ENCODE assay signal across 9 mouse cellular contexts in the genomic region with DNA sequence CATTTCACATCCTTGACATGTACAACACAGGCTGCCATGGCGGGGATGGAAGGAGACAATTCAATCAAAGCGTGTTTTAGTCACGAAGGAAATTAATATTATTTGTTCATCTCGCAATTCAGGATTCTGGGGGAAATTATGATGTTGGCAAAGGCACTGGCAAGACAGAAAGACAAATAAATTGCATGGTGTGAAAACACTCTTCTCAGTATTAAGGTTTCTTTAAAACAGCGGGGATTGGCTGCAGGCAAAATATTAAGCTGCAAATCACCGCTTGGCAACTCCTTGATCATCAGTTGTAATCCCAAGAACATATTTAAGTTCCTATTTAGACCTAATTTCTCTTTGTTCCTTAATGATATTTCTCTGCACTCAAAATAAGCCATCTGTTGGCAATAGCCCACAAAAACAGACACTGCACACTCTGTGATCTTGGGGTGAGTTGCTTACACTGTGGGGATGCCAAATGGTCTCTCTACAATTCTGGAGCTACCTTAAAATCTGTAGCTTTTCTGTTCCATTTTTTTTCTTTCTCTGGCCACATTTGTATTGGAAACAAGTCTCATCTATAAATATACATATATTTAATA.
"Had no signal": no experiment of that assay in that cellular context is flagged by ENCODE, and none has a peak within 500 bp of the region (broad histone marks: within the 10 kb centered on the region; RNA-seq: fewer than 3 reads in every experiment).

No protein-coding gene starts in this region.

- H3K36me3 ChIP-seq: limb, embryonic 13.5 days; midbrain, embryonic 12.5 days had no signal

- H3K4me2 ChIP-seq: limb, embryonic 13.5 days; midbrain, embryonic 12.5 days had no signal

- H3K27me3 ChIP-seq: limb, embryonic 13.5 days; midbrain, embryonic 12.5 days had no signal

- H3K27ac ChIP-seq: kidney, postnatal 0 days; limb, embryonic 13.5 days; liver, embryonic 14.5 days; midbrain, embryonic 12.5 days had no signal

- H3K4me3 ChIP-seq: limb, embryonic 13.5 days; midbrain, embryonic 12.5 days had no signal

- H3K9me3 ChIP-seq: limb, embryonic 13.5 days; midbrain, embryonic 12.5 days had no signal

- H3K9ac ChIP-seq: limb, embryonic 13.5 days; liver, embryonic 14.5 days; midbrain, embryonic 12.5 days had no signal

- DNase-seq: kidney, postnatal 36 days; left cerebral cortex, postnatal 4 days; lung, adult 18-20 months; right cerebral cortex, postnatal 14 days; thymus, postnatal 36 days had no signal
